Mouse (Mus musculus) megakaryocyte, embryonic 14.5 days (primary cell): ENCODE results near the gene Selenok.

Experiments used
- FLI1 ChIP-seq: IDR thresholded peaks from 2 replicates; pipeline ENCODE4 v1.6.1; 2012; ENCODE audit warnings: low read length, inconsistent platforms, mixed read lengths
- GATA1 ChIP-seq: IDR thresholded peaks from 3 replicates; pipeline ENCODE4 v1.6.1; 2012; ENCODE audit warnings: mixed read lengths, low read length, inconsistent platforms, borderline replicate concordance

GRCm38 (mm10) chr14:30018463-30018801 lies 50.3 kb downstream of the Selenok start:
- TF ChIP-seq GATA1 (no peak), FLI1 (no peak)
